Mouse (Mus musculus): ENCODE data around the gene Lyrm2. TPM values are rescaled to one million over a fixed set of nuclear protein-coding genes. Genes with fewer than 3 reads are reported as not detected.

The Lyrm2 gene
- 114 and 127 TPM in 2 replicates for polyA plus RNA-seq (2014; fragmentation: Nextera tagmentation; extraction: Ambion mirVana)

- Histone ChIP-seq H3K27ac (replicated peaks; ENCODE audit: low read depth, low read length) (peak within 1 kb of the TSS; percentile 100), H3K27me3 (ENCODE audit: control insufficient read depth, insufficient read depth, low read length) (no peaks in the 10 kb centered on the region), H3K9me3 (ENCODE audit: control insufficient read depth, low read length) (no peaks in the 10 kb centered on the region), H3K36me3 (ENCODE audit: control insufficient read depth, insufficient read depth, low read length) (no peaks in the 10 kb centered on the region), H3K9ac (ENCODE audit: low read length) (peak within 1 kb of the TSS; percentile 96), H3K4me3 (ENCODE audit: low read depth, low read length) (peak within 1 kb of the TSS; percentile 76), H3K4me1 (ENCODE audit: control insufficient read depth, insufficient read depth, low read length) (peaks cover 4% of the 10 kb centered on the region; the same call in 1 of the 2 replicates), H3K4me2 (ENCODE audit: low read depth, severe bottlenecking) (peak within 1 kb of the TSS; percentile 67)
- WGBS: under 1% methylated on average over 53 of the region's 53 CpGs
- peak; percentile 90 for ATAC-seq (ENCODE audit: insufficient number of reproducible peaks, low FRiP score, low TSS enrichment, low read depth)
- DNase-seq (ENCODE audit: low spot score): peak; percentile 91
These were observed at the start of gene Lyrm2 for GRCm38 (mm10) chr4:32799966-32800576. Lyrm2 (plus strand) TSS chr4:32800253.

GRCm38 (mm10) chr4:32750711-32751110 is 49.3 kb upstream of the Lyrm2 start:
- Histone ChIP-seq H3K36me3 (ENCODE audit: control insufficient read depth, insufficient read depth, low read length) (peaks cover 14% of the 10 kb centered on the region; the same call in 1 of the 2 replicates), H3K4me2 (ENCODE audit: low read depth, severe bottlenecking) (no peak overlapping the region), H3K9me3 (ENCODE audit: control insufficient read depth, low read length) (no peaks in the 10 kb centered on the region), H3K4me3 (ENCODE audit: low read depth, low read length) (no peak overlapping the region), H3K4me1 (ENCODE audit: control insufficient read depth, insufficient read depth, low read length) (no peaks in the 10 kb centered on the region), H3K27ac (replicated peaks; ENCODE audit: low read depth, low read length) (no peak overlapping the region), H3K27me3 (ENCODE audit: control insufficient read depth, insufficient read depth, low read length) (no peaks in the 10 kb centered on the region), H3K9ac (ENCODE audit: low read length) (no peak overlapping the region)
- DNase-seq (ENCODE audit: low spot score): no peak
- no peak for ATAC-seq (ENCODE audit: insufficient number of reproducible peaks, low FRiP score, low TSS enrichment, low read depth)
- 93% methylated on average over 1 of the region's 1 CpGs for WGBS

GRCm38 (mm10) chr4:32757430-32757829 is 42.6 kb upstream of the Lyrm2 start:
- Histone ChIP-seq H3K36me3 (ENCODE audit: control insufficient read depth, insufficient read depth, low read length) (peaks cover 16% of the 10 kb centered on the region), H3K4me2 (ENCODE audit: low read depth, severe bottlenecking) (no peak overlapping the region), H3K4me1 (ENCODE audit: control insufficient read depth, insufficient read depth, low read length) (no peaks in the 10 kb centered on the region), H3K27me3 (ENCODE audit: control insufficient read depth, insufficient read depth, low read length) (no peaks in the 10 kb centered on the region), H3K4me3 (ENCODE audit: low read depth, low read length) (no peak overlapping the region), H3K9ac (ENCODE audit: low read length) (no peak overlapping the region), H3K9me3 (ENCODE audit: control insufficient read depth, low read length) (no peaks in the 10 kb centered on the region), H3K27ac (replicated peaks; ENCODE audit: low read depth, low read length) (no peak overlapping the region)
- ATAC-seq (ENCODE audit: insufficient number of reproducible peaks, low FRiP score, low TSS enrichment, low read depth) (no peak), DNase-seq (ENCODE audit: low spot score) (no peak)
- 90% methylated on average over 2 of the region's 2 CpGs for WGBS

GRCm38 (mm10) chr4:32767471-32767870 is 32.6 kb upstream of the Lyrm2 start:
- H3K27ac ChIP-seq (replicated peaks; ENCODE audit: low read depth, low read length): no peak overlapping the region
- H3K4me3 ChIP-seq (ENCODE audit: low read depth, low read length): no peak overlapping the region
- peaks cover 15% of the 10 kb centered on the region for H3K36me3 ChIP-seq (ENCODE audit: control insufficient read depth, insufficient read depth, low read length)
- 97% methylated on average over 7 of the region's 7 CpGs for WGBS
- ATAC-seq (ENCODE audit: insufficient number of reproducible peaks, low FRiP score, low TSS enrichment, low read depth) (no peak), DNase-seq (ENCODE audit: low spot score) (no peak)
- no peak overlapping the region for H3K9ac ChIP-seq (ENCODE audit: low read length)
- H3K4me1 ChIP-seq (ENCODE audit: control insufficient read depth, insufficient read depth, low read length): no peaks in the 10 kb centered on the region
- no peak overlapping the region for H3K4me2 ChIP-seq (ENCODE audit: low read depth, severe bottlenecking)
- H3K9me3 ChIP-seq (ENCODE audit: control insufficient read depth, low read length): no peaks in the 10 kb centered on the region
- no peaks in the 10 kb centered on the region for H3K27me3 ChIP-seq (ENCODE audit: control insufficient read depth, insufficient read depth, low read length)

GRCm38 (mm10) chr4:32768046-32768445 is 32.0 kb upstream of the Lyrm2 start:
- 93% methylated on average over 10 of the region's 10 CpGs for WGBS
- no peak for DNase-seq (ENCODE audit: low spot score)
- Histone ChIP-seq H3K4me3 (ENCODE audit: low read depth, low read length) (no peak overlapping the region), H3K27me3 (ENCODE audit: control insufficient read depth, insufficient read depth, low read length) (no peaks in the 10 kb centered on the region), H3K4me1 (ENCODE audit: control insufficient read depth, insufficient read depth, low read length) (no peaks in the 10 kb centered on the region), H3K9me3 (ENCODE audit: control insufficient read depth, low read length) (no peaks in the 10 kb centered on the region), H3K27ac (replicated peaks; ENCODE audit: low read depth, low read length) (no peak overlapping the region), H3K9ac (ENCODE audit: low read length) (no peak overlapping the region), H3K36me3 (ENCODE audit: control insufficient read depth, insufficient read depth, low read length) (peaks cover 15% of the 10 kb centered on the region; the same call in 1 of the 2 replicates), H3K4me2 (ENCODE audit: low read depth, severe bottlenecking) (no peak overlapping the region)
- ATAC-seq (ENCODE audit: insufficient number of reproducible peaks, low FRiP score, low TSS enrichment, low read depth): no peak

- H3K9me3 ChIP-seq (ENCODE audit: control insufficient read depth, low read length): no peaks in the 10 kb centered on the region
- no peak overlapping the region for H3K9ac ChIP-seq (ENCODE audit: low read length)
- ATAC-seq (ENCODE audit: insufficient number of reproducible peaks, low FRiP score, low TSS enrichment, low read depth) (no peak), DNase-seq (ENCODE audit: low spot score) (no peak)
- no peaks in the 10 kb centered on the region for H3K4me1 ChIP-seq (ENCODE audit: control insufficient read depth, insufficient read depth, low read length)
- H3K27me3 ChIP-seq (ENCODE audit: control insufficient read depth, insufficient read depth, low read length): no peaks in the 10 kb centered on the region
- 90% methylated on average over 7 of the region's 7 CpGs for WGBS
- no peak overlapping the region for H3K27ac ChIP-seq (replicated peaks; ENCODE audit: low read depth, low read length)
- no peak overlapping the region for H3K4me2 ChIP-seq (ENCODE audit: low read depth, severe bottlenecking)
- peaks cover 19% of the 10 kb centered on the region; the same call in 1 of the 2 replicates for H3K36me3 ChIP-seq (ENCODE audit: control insufficient read depth, insufficient read depth, low read length)
- no peak overlapping the region for H3K4me3 ChIP-seq (ENCODE audit: low read depth, low read length)
These were observed 29.7 kb upstream of the Lyrm2 start for GRCm38 (mm10) chr4:32770284-32770810.

- Histone ChIP-seq H3K9ac (ENCODE audit: low read length) (no peak overlapping the region), H3K9me3 (ENCODE audit: control insufficient read depth, low read length) (no peaks in the 10 kb centered on the region), H3K36me3 (ENCODE audit: control insufficient read depth, insufficient read depth, low read length) (no peaks in the 10 kb centered on the region; the same call in 1 of the 2 replicates), H3K4me3 (ENCODE audit: low read depth, low read length) (no peak overlapping the region), H3K4me2 (ENCODE audit: low read depth, severe bottlenecking) (no peak overlapping the region), H3K27me3 (ENCODE audit: control insufficient read depth, insufficient read depth, low read length) (no peaks in the 10 kb centered on the region), H3K27ac (replicated peaks; ENCODE audit: low read depth, low read length) (no peak overlapping the region), H3K4me1 (ENCODE audit: control insufficient read depth, insufficient read depth, low read length) (no peaks in the 10 kb centered on the region)
- DNase-seq (ENCODE audit: low spot score) (no peak), ATAC-seq (ENCODE audit: insufficient number of reproducible peaks, low FRiP score, low TSS enrichment, low read depth) (no peak)
- 95% methylated on average over 4 of the region's 4 CpGs for WGBS
These were observed 20.1 kb upstream of the Lyrm2 start for GRCm38 (mm10) chr4:32779996-32780395.

- H3K4me3 ChIP-seq (ENCODE audit: low read depth, low read length): no peak overlapping the region
- H3K4me1 ChIP-seq (ENCODE audit: control insufficient read depth, insufficient read depth, low read length): no peaks in the 10 kb centered on the region
- no peaks in the 10 kb centered on the region for H3K9me3 ChIP-seq (ENCODE audit: control insufficient read depth, low read length)
- 89% methylated on average over 1 of the region's 1 CpGs for WGBS
- no peak overlapping the region for H3K27ac ChIP-seq (replicated peaks; ENCODE audit: low read depth, low read length)
- no peak for ATAC-seq (ENCODE audit: insufficient number of reproducible peaks, low FRiP score, low TSS enrichment, low read depth)
- H3K9ac ChIP-seq (ENCODE audit: low read length): no peak overlapping the region
- no peak for DNase-seq (ENCODE audit: low spot score)
- H3K36me3 ChIP-seq (ENCODE audit: control insufficient read depth, insufficient read depth, low read length): no peaks in the 10 kb centered on the region
- no peaks in the 10 kb centered on the region for H3K27me3 ChIP-seq (ENCODE audit: control insufficient read depth, insufficient read depth, low read length)
- H3K4me2 ChIP-seq (ENCODE audit: low read depth, severe bottlenecking): no peak overlapping the region
These were observed 12.9 kb upstream of the Lyrm2 start for GRCm38 (mm10) chr4:32787110-32787509.

All from limb, embryonic 11.5 days (tissue).